Mouse (Mus musculus) brain, adult 2 months (tissue): ENCODE measurements around the gene Ciapin1.

ENCODE experiments used
- DNase-seq: peaks from one replicate; pipeline ENCODE4 v3.0.0; 2011; ENCODE audit warnings: low read depth, low spot score

The Ciapin1 gene

DNA sequence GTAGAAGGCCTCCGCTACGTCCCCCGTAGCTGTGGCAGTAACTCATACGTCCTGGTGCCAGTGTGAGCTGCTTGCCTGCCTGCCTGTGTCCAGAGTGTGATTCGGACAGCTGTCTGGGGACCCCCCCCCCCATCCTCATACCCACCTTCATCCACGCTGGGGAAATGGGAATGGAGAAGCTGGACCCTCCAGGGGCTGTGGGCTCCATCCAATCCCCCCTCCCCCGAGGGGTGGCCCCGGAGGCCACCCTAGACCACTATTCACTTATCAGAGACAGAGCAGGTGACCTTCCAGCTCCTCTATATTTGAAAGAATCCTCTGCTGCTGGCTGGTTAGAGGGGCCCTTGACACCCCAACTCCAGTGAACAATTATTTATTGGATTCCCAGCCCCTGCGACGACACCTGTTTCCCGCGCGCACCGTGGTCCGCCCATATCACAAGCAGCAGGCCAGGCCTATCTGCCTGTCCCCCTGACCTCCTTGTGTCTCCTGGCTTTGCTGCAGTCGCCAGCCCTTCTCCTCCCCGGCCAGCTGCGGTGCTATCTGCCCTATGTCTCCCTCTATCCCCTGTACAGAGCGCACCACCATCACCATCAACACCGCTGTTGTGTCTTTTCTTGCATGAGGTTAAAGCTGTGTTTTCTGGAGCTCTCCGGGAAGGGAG, 57.5 kb downstream of the Ciapin1 start:
- no peak for DNase-seq

DNA sequence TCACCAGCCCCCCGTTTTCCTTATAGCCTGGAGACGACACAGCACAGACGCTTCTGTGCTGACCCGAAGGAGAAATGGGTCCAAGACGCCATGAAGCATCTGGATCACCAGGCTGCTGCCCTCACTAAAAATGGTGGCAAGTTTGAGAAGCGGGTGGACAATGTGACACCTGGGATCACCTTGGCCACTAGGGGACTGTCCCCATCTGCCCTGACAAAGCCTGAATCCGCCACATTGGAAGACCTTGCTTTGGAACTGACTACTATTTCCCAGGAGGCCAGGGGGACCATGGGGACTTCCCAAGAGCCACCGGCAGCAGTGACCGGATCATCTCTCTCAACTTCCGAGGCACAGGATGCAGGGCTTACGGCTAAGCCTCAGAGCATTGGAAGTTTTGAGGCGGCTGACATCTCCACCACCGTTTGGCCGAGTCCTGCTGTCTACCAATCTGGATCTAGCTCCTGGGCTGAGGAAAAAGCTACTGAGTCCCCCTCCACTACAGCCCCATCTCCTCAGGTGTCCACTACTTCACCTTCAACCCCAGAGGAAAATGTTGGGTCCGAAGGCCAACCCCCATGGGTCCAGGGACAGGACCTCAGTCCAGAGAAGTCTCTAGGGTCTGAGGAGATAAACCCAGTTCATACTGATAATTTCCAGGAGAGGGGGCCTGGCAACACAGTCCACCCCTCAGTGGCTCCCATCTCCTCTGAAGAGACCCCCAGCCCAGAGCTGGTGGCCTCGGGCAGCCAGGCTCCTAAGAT, 58.4 kb downstream of the Ciapin1 start:
- DNase-seq, result no peak

- DNase-seq, result no peak
These were observed 59.1 kb downstream of the Ciapin1 start for GRCm38 (mm10) chr8:94778895-94779533.

- no peak for DNase-seq
These were observed 59.7 kb downstream of the Ciapin1 start for GRCm38 (mm10) chr8:94778473-94778872.

- no peak for DNase-seq
These were observed 60.1 kb downstream of the Ciapin1 start for GRCm38 (mm10) chr8:94778036-94778435.

GRCm38 (mm10) chr8:94776346-94776745, 61.8 kb downstream of the Ciapin1 start:
- DNase-seq, result no peak

- peak; percentile 73 for DNase-seq
These were observed 63.6 kb downstream of the Ciapin1 start for GRCm38 (mm10) chr8:94774601-94775000.

DNA sequence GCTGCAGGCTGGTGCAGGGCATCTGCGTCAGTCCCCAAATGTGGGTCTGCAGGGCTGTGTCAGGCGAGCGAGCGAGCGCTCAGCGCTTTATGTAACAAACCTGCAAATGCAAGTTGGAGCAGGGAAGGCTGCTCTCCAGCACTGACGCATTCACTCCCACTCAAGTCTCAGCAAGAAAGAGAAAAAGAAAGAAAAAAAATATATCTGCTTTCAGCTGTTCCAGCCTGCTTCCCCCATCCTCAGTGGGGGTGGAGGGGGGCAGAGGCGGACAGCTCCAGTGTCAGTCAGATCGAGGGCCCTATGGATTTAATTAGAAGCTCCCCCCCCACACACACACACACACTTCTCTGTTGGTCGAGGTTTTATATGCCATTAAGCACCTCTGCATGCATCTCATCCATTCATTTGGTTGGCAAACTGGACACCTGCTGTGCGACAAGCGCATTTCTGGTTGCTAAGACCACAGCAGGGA, 64.4 kb downstream of the Ciapin1 start:
- DNase-seq, result peak; percentile 97

DNA sequence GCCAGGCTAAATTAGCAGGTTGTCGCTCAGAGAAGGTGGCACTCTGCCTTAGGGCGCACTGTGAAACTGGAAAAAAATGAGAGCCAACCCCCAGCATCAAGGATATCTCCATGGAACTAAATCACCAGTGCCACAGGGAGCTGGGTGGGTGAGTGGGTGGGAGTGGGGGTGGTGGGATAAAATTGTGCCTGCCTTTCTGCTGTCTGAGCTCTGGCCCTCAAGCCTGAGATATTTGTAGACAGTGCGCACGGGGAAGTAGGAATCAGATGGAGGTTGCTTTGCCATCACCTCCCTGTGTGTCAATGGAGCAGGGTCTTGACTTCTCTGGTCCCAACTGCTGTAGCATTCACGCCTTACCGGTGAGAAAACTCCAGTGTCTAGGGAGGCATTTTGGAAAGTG, 65.1 kb downstream of the Ciapin1 start:
- peak; percentile 84 for DNase-seq

DNA sequence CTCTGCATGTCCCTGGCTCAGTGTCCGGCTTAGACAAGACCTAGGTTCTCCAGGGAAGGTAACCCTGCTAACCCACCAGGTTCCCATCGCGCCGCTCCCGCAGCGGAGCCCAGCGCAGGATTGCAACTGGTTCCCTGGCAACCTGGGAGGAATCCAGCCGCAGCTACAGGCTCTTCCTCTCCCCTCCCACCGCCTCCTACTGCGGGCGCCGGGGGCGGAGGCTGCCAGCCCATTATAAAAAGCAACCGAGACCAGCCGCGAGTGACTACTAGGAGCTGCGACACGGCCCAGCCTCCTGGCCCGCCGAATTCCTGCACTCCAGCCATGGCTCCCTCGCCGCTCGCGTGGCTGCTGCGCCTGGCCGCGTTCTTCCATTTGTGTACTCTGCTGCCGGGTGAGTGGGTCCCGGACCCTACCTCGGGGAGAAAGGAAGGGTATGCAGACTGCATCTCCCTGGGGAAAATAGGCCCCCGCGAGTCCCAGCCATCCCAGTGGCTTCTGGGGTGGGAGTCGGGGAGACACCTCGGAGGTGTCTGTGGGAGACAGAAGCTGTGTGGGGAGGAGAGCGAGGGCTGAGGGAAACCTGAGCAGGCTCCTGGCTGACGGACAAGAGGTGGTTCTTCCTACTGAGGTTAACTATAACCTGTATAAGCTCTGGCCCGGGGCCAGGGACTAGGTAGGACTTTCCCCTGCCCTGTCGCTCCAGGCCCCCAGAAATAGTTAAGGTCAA, 66.1 kb downstream of the Ciapin1 start, which contains the start of gene Cx3cl1:
Cx3cl1 (plus strand) TSS at position 69 of the 730 bp plus-strand sequence.
- peak; percentile 93 for DNase-seq

GRCm38 (mm10) chr8:94770945-94771344, 67.2 kb downstream of the Ciapin1 start:
- DNase-seq, result peak; percentile 49
